In the genomic region with DNA sequence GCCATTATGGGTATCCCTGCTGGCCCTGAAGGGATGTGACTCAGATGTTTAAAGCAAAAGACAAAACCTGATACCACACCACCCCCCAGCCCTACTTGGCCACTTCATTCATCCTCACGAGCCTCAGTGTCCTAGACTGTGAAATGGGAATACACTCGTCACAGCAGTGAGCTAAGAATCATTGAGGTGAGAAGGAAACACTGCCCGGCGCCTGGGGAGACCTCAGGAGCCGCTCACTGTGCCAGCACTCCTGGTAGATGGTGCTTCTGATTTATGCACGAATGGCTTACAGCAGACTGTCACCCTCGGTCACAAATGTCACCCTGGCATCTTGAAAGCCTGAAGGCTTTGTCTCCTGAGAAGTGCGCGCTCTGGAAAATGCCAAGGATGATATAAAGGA, we compare ENCODE assay signal across 9 mouse cellular contexts. TPM values are rescaled to one million over a fixed set of nuclear protein-coding genes. Genes with fewer than 3 reads are reported as not detected.
DNase-seq lines count a peak whose midpoint lies in the region; ATAC-seq and TF ChIP-seq lines count a peak whose summit lies in the region.
"Had no signal": no experiment of that assay in that cellular context is flagged by ENCODE, and none has a peak within 500 bp of the region (broad histone marks: within the 10 kb centered on the region; RNA-seq: fewer than 3 reads in every experiment).

No protein-coding gene starts in this region.

- peak overlapping the region; percentile 84 for H3K27ac ChIP-seq in cerebellum, adult 2 months (ENCODE audit: insufficient read depth, low read length)
- peak overlapping the region; percentile 76; the same call in 1 of the 2 replicates for H3K27ac ChIP-seq in lung, embryonic 14.5 days (ENCODE audit: low read depth)
- peak overlapping the region; percentile 80 for H3K27ac ChIP-seq in intestine, postnatal 0 days (ENCODE audit: low read depth, low read length)
- peak overlapping the region; percentile 81 for H3K27ac ChIP-seq in stomach, embryonic 15.5 days

- H3K9me3 ChIP-seq in lung, embryonic 14.5 days (ENCODE audit: low read depth, low read length), result no peaks in the 10 kb centered on the region
- H3K9me3 ChIP-seq in intestine, postnatal 0 days (ENCODE audit: control insufficient read depth), result no peaks in the 10 kb centered on the region
- no peaks in the 10 kb centered on the region for H3K9me3 ChIP-seq in stomach, embryonic 15.5 days

- H3K4me3 ChIP-seq in cerebellum, adult 2 months (replicated peaks; ENCODE audit: insufficient read depth, low read depth, low read length), result no peak overlapping the region
- H3K4me3 ChIP-seq in lung, embryonic 14.5 days (ENCODE audit: low read depth, low read length), result no peak overlapping the region
- no peak overlapping the region for H3K4me3 ChIP-seq in lung, adult 2 months (replicated peaks; ENCODE audit: extremely low read depth, low read depth, low read length)
- H3K4me3 ChIP-seq in intestine, postnatal 0 days (ENCODE audit: low read depth, low read length), result no peak overlapping the region
- no peak overlapping the region for H3K4me3 ChIP-seq in stomach, embryonic 15.5 days (replicated peaks)

- H3K4me2 ChIP-seq in lung, embryonic 14.5 days, result no peak overlapping the region
- no peak overlapping the region for H3K4me2 ChIP-seq in intestine, postnatal 0 days (replicated peaks; ENCODE audit: low read depth)
- no peak overlapping the region for H3K4me2 ChIP-seq in stomach, embryonic 15.5 days

- 20% methylated on average over 9 of the region's 9 CpGs for WGBS in cerebellum, adult 2 months
- WGBS in lung, embryonic 14.5 days, result 78% methylated on average over 9 of the region's 9 CpGs
- WGBS in lung, adult 2 months, result 87% methylated on average over 9 of the region's 9 CpGs
- WGBS in intestine, postnatal 0 days, result 84% methylated on average over 9 of the region's 9 CpGs
- 89% methylated on average over 9 of the region's 9 CpGs for WGBS in stomach, embryonic 15.5 days

- no peaks in the 10 kb centered on the region for H3K27me3 ChIP-seq in cerebellum, adult 2 months (ENCODE audit: control insufficient read depth, insufficient read depth, low read length)
- H3K27me3 ChIP-seq in lung, embryonic 14.5 days (ENCODE audit: insufficient read depth, low read length), result no peaks in the 10 kb centered on the region
- no peaks in the 10 kb centered on the region for H3K27me3 ChIP-seq in intestine, postnatal 0 days (replicated peaks; ENCODE audit: control insufficient read depth, insufficient read depth, low read length)
- H3K27me3 ChIP-seq in stomach, embryonic 15.5 days (replicated peaks), result no peaks in the 10 kb centered on the region

- peak; percentile 49 to 55 for DNase-seq in cerebellum, adult 2 months
- no peak for DNase-seq in cerebellum, adult 9-11 months
- no peak for DNase-seq in lung, embryonic 14.5 days
- DNase-seq in lung, adult 2 months, result no peak
- DNase-seq in right cerebral cortex, adult 18-20 months, result no peak
- no peak for DNase-seq in c-Kit-positive CD71-positive TER-119-positive erythroid progenitor cells, embryonic 14.5 days (ENCODE audit: low spot score)
- DNase-seq: kidney, postnatal 14 days had no signal

- peaks cover 62% of the 10 kb centered on the region for H3K4me1 ChIP-seq in cerebellum, adult 2 months (ENCODE audit: control insufficient read depth, insufficient read depth, low read length)
- peaks cover 17% of the 10 kb centered on the region for H3K4me1 ChIP-seq in lung, embryonic 14.5 days (ENCODE audit: insufficient read depth)
- peaks cover 34% of the 10 kb centered on the region for H3K4me1 ChIP-seq in lung, adult 2 months (ENCODE audit: control insufficient read depth, insufficient read depth, low read length)
- H3K4me1 ChIP-seq in intestine, postnatal 0 days (replicated peaks; ENCODE audit: control insufficient read depth, insufficient read depth, low read length), result peaks cover 7% of the 10 kb centered on the region
- peaks cover 54% of the 10 kb centered on the region for H3K4me1 ChIP-seq in stomach, embryonic 15.5 days

- no peak for ATAC-seq in lung, embryonic 14.5 days (ENCODE audit: insufficient read depth)
- no peak for ATAC-seq in intestine, postnatal 0 days
- no peak for ATAC-seq in stomach, embryonic 15.5 days (ENCODE audit: insufficient read depth, low FRiP score, low read depth)

- no peak overlapping the region for H3K9ac ChIP-seq in lung, embryonic 14.5 days
- 0 out of 2 replicates have a peak overlapping the region, but pooled peaks have one; percentile 11 for H3K9ac ChIP-seq in intestine, postnatal 0 days (ENCODE audit: low read depth, low read length)
- H3K9ac ChIP-seq in stomach, embryonic 15.5 days, result no peak overlapping the region

- no peak for TF ChIP-seq POLR2A in cerebellum, adult 2 months (IDR thresholded peaks at IDR 0.05; ENCODE audit: borderline replicate concordance, insufficient read depth, low read length)
- TF ChIP-seq POLR2A in lung, adult 2 months (IDR thresholded peaks at IDR 0.05; ENCODE audit: borderline replicate concordance, extremely low read depth, low read depth, low read length), result no peak

- TF ChIP-seq CTCF in cerebellum, adult 2 months (IDR thresholded peaks at IDR 0.05; ENCODE audit: borderline replicate concordance, insufficient read depth, low read depth, low read length), result no peak
- TF ChIP-seq CTCF in lung, embryonic 14.5 days (IDR thresholded peaks at IDR 0.05; ENCODE audit: low read depth), result no peak
- no peak for TF ChIP-seq CTCF in lung, adult 2 months (IDR thresholded peaks at IDR 0.05; ENCODE audit: insufficient read depth, low read length)
- no peak for TF ChIP-seq CTCF in intestine, postnatal 0 days (IDR thresholded peaks at IDR 0.05; ENCODE audit: low read depth)

- H3K36me3 ChIP-seq in lung, embryonic 14.5 days (ENCODE audit: insufficient read depth), result peaks cover 42% of the 10 kb centered on the region
- peaks cover 22% of the 10 kb centered on the region for H3K36me3 ChIP-seq in intestine, postnatal 0 days (ENCODE audit: control insufficient read depth, insufficient read depth)
- peaks cover 5% of the 10 kb centered on the region; the same call in 1 of the 2 replicates for H3K36me3 ChIP-seq in stomach, embryonic 15.5 days

RNA-seq across cellular contexts. Expression of a gene that starts 31.3 kb away (rescaled TPM):
- polyA plus RNA-seq in cerebellum, adult 2 months (2012; rRNA removed), result 85.5 and 86.6 TPM in 2 replicates
- 40.5 and 46.0 TPM in 2 replicates for polyA plus RNA-seq in lung, embryonic 14.5 days (2014; fragmentation: Nextera tagmentation; extraction: Ambion mirVana)
- 25.3 and 29.8 TPM in 2 replicates for polyA plus RNA-seq in lung, adult 2 months (2012; rRNA removed)
- polyA plus RNA-seq in intestine, postnatal 0 days (2015; fragmentation: Nextera tagmentation; extraction: Ambion mirVana), result 43.5 and 57.7 TPM in 2 replicates
- 53.6 and 54.5 TPM in 2 replicates for polyA plus RNA-seq in stomach, embryonic 15.5 days (2015; fragmentation: Nextera tagmentation; extraction: Ambion mirVana)

Comparison
In these comparisons a context has a peak if more than half of its experiments do, and no peak if none do; other contexts are left out.
1. DNase-seq: peak in cerebellum, adult 2 months (2 of 2); none in cerebellum, adult 9-11 months (single experiment), lung, embryonic 14.5 days (single experiment), lung, adult 2 months (single experiment), right cerebral cortex, adult 18-20 months (single experiment) and c-Kit-positive CD71-positive TER-119-positive erythroid progenitor cells, embryonic 14.5 days (single experiment).
2. Peak in every context shown above with its lines, with median percentiles within 50 percentile points of each other: H3K27ac ChIP-seq.